Mouse (Mus musculus) brain, embryonic 14.5 days (tissue): Measurements from ENCODE around the gene Npc2.

ENCODE experiments used
- CTCF ChIP-seq: fragments of 200-500 bp; IDR thresholded peaks from 2 replicates; pipeline ENCODE4 v1.5.1; 2012; ENCODE audit warnings: inconsistent platforms, mild to moderate bottlenecking, moderate library complexity, borderline replicate concordance; ENCODE audit not compliant: insufficient read depth, insufficient read length; ENCODE audit errors: extremely low read depth
- POLR2A ChIP-seq: fragments of 200-500 bp; IDR thresholded peaks from 2 replicates; pipeline ENCODE4 v1.6.1; 2012; ENCODE audit warnings: mild to moderate bottlenecking, inconsistent platforms, borderline replicate concordance; ENCODE audit not compliant: poor library complexity, insufficient read depth, insufficient read length, severe bottlenecking; ENCODE audit errors: extremely low read depth

DNA sequence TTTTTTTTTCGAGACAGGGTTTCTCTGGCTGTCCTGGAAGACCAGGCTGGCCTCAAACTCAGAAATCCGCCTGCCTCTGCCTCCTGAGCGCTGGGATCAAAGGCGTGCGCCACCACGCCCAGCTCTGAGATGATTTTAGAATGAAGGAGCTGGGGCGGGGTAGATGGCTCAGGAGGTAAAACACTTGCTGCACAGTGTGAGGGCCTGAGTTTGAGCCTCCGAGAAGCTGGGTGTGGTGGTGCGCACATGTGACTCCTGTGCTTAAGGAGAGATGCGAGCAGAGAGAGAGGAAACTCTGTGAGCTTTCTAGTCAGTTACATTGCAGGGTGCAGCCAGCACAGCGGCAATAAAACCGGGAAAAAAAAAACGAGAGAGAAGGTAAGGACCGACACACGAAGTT, 7.4 kb downstream of the Npc2 start:
- TF ChIP-seq CTCF (no peak), POLR2A (no peak)
